Mouse (Mus musculus) kidney, adult 2 months (tissue): ENCODE results near the gene Fam204a.

ENCODE experiments used
- CTCF ChIP-seq: fragments of 200-500 bp; conservative IDR thresholded peaks from 2 replicates; pipeline ENCODE4 v1.5.1; 2011; ENCODE audit warnings: low read depth, mild to moderate bottlenecking, control low read depth, low read length, moderate library complexity, mixed read lengths; ENCODE audit not compliant: insufficient read depth, insufficient read length
- POLR2A ChIP-seq: fragments of 200-500 bp; IDR thresholded peaks from one replicate; pipeline ENCODE4 v1.6.1; 2011; ENCODE audit warnings: low read depth, low read length, control low read depth

GRCm38 (mm10) chr19:60208173-60208572, 18.3 kb downstream of the Fam204a start:
- TF ChIP-seq CTCF (no peak), POLR2A (no peak)
